Mouse (Mus musculus) lung, adult 2 months (tissue): ENCODE data around the gene Chmp2a.

ENCODE experiments used
- CTCF ChIP-seq: fragments of 200-500 bp; IDR thresholded peaks from 2 replicates; pipeline ENCODE4 v1.5.1; 2011; ENCODE audit warnings: mild to moderate bottlenecking, low read length, control low read depth; ENCODE audit not compliant: insufficient read depth
- POLR2A ChIP-seq: fragments of 200-500 bp; IDR thresholded peaks from 2 replicates; pipeline ENCODE4 v1.6.1; 2011; ENCODE audit warnings: low read depth, mild to moderate bottlenecking, control low read depth, low read length, borderline replicate concordance; ENCODE audit errors: extremely low read depth

DNA sequence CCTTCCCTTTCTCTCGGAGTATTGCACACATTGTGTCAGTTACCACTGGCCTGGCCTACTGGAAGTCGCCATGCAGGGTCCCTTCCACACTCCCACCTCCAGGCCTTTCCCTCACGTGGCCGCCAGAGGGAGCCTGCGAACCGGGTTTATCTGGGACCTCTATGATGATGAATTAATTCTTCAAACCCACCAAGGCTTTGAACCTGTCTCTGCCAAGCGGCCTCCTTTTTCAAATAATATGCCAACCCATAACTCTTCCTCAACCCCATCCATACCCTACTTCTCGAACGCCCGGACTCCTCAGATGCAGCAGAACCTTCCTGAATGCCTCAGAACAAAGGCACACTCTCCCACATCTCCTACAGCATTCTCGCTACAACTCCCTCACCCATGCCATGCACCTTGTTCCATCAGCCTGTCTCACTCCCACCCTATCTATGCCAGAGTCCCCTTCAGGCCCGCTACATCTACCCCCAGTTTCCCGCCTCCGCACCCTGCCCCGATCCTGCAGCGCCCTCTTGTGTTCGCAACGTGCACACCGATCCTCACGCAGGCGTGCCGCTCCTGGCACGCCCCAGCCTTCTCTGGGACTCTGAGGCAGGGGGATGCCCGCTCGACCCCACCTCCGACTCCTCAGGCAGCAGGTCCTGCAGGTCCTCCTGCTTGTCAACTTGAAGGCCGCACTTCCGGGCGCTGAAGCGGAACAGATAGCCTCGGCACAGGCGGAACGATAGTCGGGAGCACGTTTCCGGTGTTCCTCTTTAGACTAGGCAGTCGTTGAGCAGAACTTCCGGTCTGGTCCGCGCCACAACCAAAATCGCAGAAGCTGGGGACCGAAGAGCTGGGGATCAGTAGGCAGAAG lies 25.2 kb downstream of the Chmp2a start:
- TF ChIP-seq CTCF (peak; percentile 70), POLR2A (peak; percentile 76; the same call in 1 of the 2 replicates)
